Mouse (Mus musculus): Measurements from ENCODE around the gene Klhl33. TPM values are rescaled to one million over a fixed set of nuclear protein-coding genes. Genes with fewer than 3 reads are reported as not detected.

The Klhl33 gene
- polyA plus RNA-seq, 1 experiment from 2014 or later, result 0.14 TPM

GRCm38 (mm10) chr14:50895985-50896746 lies 1.1 kb downstream of the Klhl33 start:
- peak; percentile 33 for DNase-seq (ENCODE audit: low spot score)
- Histone ChIP-seq H3K4me1 (peaks cover 17% of the 10 kb centered on the region), H3K4me3 (peak overlapping the region; percentile 56), H3K27me3 (ENCODE audit: low read depth, poor library complexity, severe bottlenecking) (peaks cover 33% of the 10 kb centered on the region), H3K36me3 (no peaks in the 10 kb centered on the region), H3K9me3 (replicated peaks) (no peaks in the 10 kb centered on the region), H3K27ac (replicated peaks) (peak overlapping the region; percentile 47)
- 17% methylated on average over 19 of the region's 19 CpGs for WGBS

GRCm38 (mm10) chr14:50895407-50895806 lies 1.9 kb downstream of the Klhl33 start:
- H3K36me3 ChIP-seq, result no peaks in the 10 kb centered on the region
- H3K9me3 ChIP-seq (replicated peaks), result no peaks in the 10 kb centered on the region
- no peak overlapping the region for H3K27ac ChIP-seq (replicated peaks)
- no peak for DNase-seq (ENCODE audit: low spot score)
- H3K4me1 ChIP-seq, result peaks cover 17% of the 10 kb centered on the region
- peaks cover 33% of the 10 kb centered on the region for H3K27me3 ChIP-seq (ENCODE audit: low read depth, poor library complexity, severe bottlenecking)
- no peak overlapping the region for H3K4me3 ChIP-seq

- no peak for DNase-seq (ENCODE audit: low spot score)
- Histone ChIP-seq H3K36me3 (no peaks in the 10 kb centered on the region), H3K4me1 (peaks cover 17% of the 10 kb centered on the region), H3K9me3 (replicated peaks) (no peaks in the 10 kb centered on the region), H3K4me3 (no peak overlapping the region), H3K27ac (replicated peaks) (no peak overlapping the region), H3K27me3 (ENCODE audit: low read depth, poor library complexity, severe bottlenecking) (peaks cover 29% of the 10 kb centered on the region)
- WGBS, result 92% methylated on average over 22 of the region's 22 CpGs
Measured at GRCm38 (mm10) chr14:50892541-50893459, 4.5 kb downstream of the Klhl33 start.

DNA sequence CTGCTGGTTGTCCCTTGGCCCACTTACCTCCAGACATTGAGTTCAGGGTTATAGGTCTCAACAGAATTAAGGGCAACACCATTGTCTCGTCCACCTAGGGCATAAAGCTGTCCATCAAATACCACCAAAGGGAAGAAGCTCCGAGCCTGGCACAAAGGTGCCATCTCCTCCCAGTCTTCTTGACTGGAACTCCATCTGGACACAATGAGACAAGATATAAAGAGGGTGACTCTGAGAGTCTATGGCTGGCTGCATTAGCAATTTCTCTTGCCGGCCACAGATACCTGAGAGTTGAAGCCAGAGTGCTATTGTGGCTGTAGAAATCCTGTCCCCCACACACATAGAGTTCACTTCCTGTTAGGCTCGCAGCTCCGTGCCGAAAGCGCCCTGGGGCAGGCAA lies 5.2 kb downstream of the Klhl33 start:
- no peaks in the 10 kb centered on the region for H3K9me3 ChIP-seq (replicated peaks)
- WGBS, result 88% methylated on average over 7 of the region's 7 CpGs
- no peak overlapping the region for H3K27ac ChIP-seq (replicated peaks)
- DNase-seq (ENCODE audit: low spot score), result no peak
- peaks cover 22% of the 10 kb centered on the region for H3K27me3 ChIP-seq (ENCODE audit: low read depth, poor library complexity, severe bottlenecking)
- H3K36me3 ChIP-seq, result no peaks in the 10 kb centered on the region
- H3K4me1 ChIP-seq, result peaks cover 14% of the 10 kb centered on the region
- no peak overlapping the region for H3K4me3 ChIP-seq

GRCm38 (mm10) chr14:50891621-50892020 lies 5.7 kb downstream of the Klhl33 start:
- Histone ChIP-seq H3K4me1 (peaks cover 9% of the 10 kb centered on the region), H3K4me3 (no peak overlapping the region), H3K36me3 (no peaks in the 10 kb centered on the region), H3K9me3 (replicated peaks) (no peaks in the 10 kb centered on the region), H3K27me3 (ENCODE audit: low read depth, poor library complexity, severe bottlenecking) (peaks cover 18% of the 10 kb centered on the region), H3K27ac (replicated peaks) (no peak overlapping the region)
- no peak for DNase-seq (ENCODE audit: low spot score)
- WGBS, result 92% methylated on average over 8 of the region's 8 CpGs

- H3K9me3 ChIP-seq (replicated peaks), result no peaks in the 10 kb centered on the region
- 90% methylated on average over 6 of the region's 6 CpGs for WGBS
- H3K4me1 ChIP-seq, result no peaks in the 10 kb centered on the region
- H3K4me3 ChIP-seq, result no peak overlapping the region
- no peaks in the 10 kb centered on the region for H3K36me3 ChIP-seq
- no peak overlapping the region for H3K27ac ChIP-seq (replicated peaks)
- no peaks in the 10 kb centered on the region for H3K27me3 ChIP-seq (ENCODE audit: low read depth, poor library complexity, severe bottlenecking)
- DNase-seq (ENCODE audit: low spot score), result no peak
Measured at GRCm38 (mm10) chr14:50876236-50876950, 20.9 kb downstream of the Klhl33 start.

GRCm38 (mm10) chr14:50875591-50876230 lies 21.6 kb downstream of the Klhl33 start:
- Histone ChIP-seq H3K4me1 (peaks cover 2% of the 10 kb centered on the region), H3K9me3 (replicated peaks) (no peaks in the 10 kb centered on the region), H3K27me3 (ENCODE audit: low read depth, poor library complexity, severe bottlenecking) (no peaks in the 10 kb centered on the region), H3K36me3 (no peaks in the 10 kb centered on the region), H3K4me3 (no peak overlapping the region), H3K27ac (replicated peaks) (no peak overlapping the region)
- WGBS, result 79% methylated on average over 6 of the region's 6 CpGs
- no peak for DNase-seq (ENCODE audit: low spot score)

- Histone ChIP-seq H3K27ac (replicated peaks) (no peak overlapping the region), H3K9me3 (replicated peaks) (no peaks in the 10 kb centered on the region), H3K4me3 (no peak overlapping the region), H3K36me3 (no peaks in the 10 kb centered on the region), H3K27me3 (ENCODE audit: low read depth, poor library complexity, severe bottlenecking) (no peaks in the 10 kb centered on the region), H3K4me1 (peaks cover 8% of the 10 kb centered on the region)
- 93% methylated on average over 3 of the region's 3 CpGs for WGBS
- no peak for DNase-seq (ENCODE audit: low spot score)
Measured at GRCm38 (mm10) chr14:50875175-50875574, 22.1 kb downstream of the Klhl33 start.

- no peak for DNase-seq (ENCODE audit: low spot score)
- Histone ChIP-seq H3K4me1 (peaks cover 12% of the 10 kb centered on the region), H3K27ac (replicated peaks) (no peak overlapping the region), H3K9me3 (replicated peaks) (no peaks in the 10 kb centered on the region), H3K4me3 (no peak overlapping the region), H3K36me3 (0 out of 2 replicates have a peak, but pooled peaks cover 4% of the 10 kb centered on the region), H3K27me3 (ENCODE audit: low read depth, poor library complexity, severe bottlenecking) (no peaks in the 10 kb centered on the region)
- WGBS, result 91% methylated on average over 2 of the region's 2 CpGs
Measured at GRCm38 (mm10) chr14:50871284-50871683, 26.0 kb downstream of the Klhl33 start.

- 27% methylated on average over 5 of the region's 5 CpGs for WGBS
- Histone ChIP-seq H3K27ac (replicated peaks) (peak overlapping the region; percentile 81), H3K27me3 (ENCODE audit: low read depth, poor library complexity, severe bottlenecking) (no peaks in the 10 kb centered on the region), H3K4me3 (peak overlapping the region; percentile 61), H3K4me1 (peaks cover 12% of the 10 kb centered on the region), H3K9me3 (replicated peaks) (no peaks in the 10 kb centered on the region), H3K36me3 (0 out of 2 replicates have a peak, but pooled peaks cover 4% of the 10 kb centered on the region)
- no peak for DNase-seq (ENCODE audit: low spot score)
Measured at GRCm38 (mm10) chr14:50870805-50871143, 26.5 kb downstream of the Klhl33 start.

- Histone ChIP-seq H3K27me3 (ENCODE audit: low read depth, poor library complexity, severe bottlenecking) (no peaks in the 10 kb centered on the region), H3K4me1 (peaks cover 12% of the 10 kb centered on the region), H3K27ac (replicated peaks) (peak within 1 kb of the TSS; percentile 81), H3K4me3 (peak within 1 kb of the TSS; percentile 61), H3K36me3 (0 out of 2 replicates have a peak, but pooled peaks cover 4% of the 10 kb centered on the region), H3K9me3 (replicated peaks) (no peaks in the 10 kb centered on the region)
- WGBS, result 8% methylated on average over 32 of the region's 32 CpGs
- peak; percentile 75 for DNase-seq (ENCODE audit: low spot score)
Measured at GRCm38 (mm10) chr14:50869889-50870804, 27.2 kb downstream of the Klhl33 start, which contains the start of gene Tep1. TSS of gene Tep1 (minus strand) at chr14:50870560.
